Mouse (Mus musculus) R1 (cell line): ENCODE measurements at regions not wholly inside any gene's neighbourhood (a gene's known extent, or its start where the extent isn't known, plus 50 kb on each side); places are given as distances from the start of the nearest gene placed in this dataset.

Experiments
- DNase-seq: peaks from one replicate; pipeline ENCODE4 v3.0.0-alpha.2; 2018; ENCODE audit warnings: low read depth, low spot score

DNA sequence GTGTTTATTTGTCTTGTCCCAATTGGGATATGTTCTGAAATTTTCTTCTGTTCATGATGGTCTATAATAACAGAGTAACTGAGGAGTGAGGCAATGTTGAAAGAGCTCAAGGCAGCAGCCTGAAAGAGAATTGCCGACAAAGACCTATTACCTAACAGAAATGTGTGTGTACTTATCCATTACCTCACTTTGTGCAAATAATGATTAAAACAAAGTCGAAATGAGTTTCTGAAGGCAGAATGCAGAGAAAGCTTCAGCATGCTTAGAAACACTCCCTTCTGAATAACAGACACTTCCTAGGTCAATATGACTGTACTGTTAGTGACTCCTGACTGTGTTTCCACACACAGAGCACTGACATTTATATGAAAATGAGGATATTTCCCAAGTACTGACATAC is 63.0 kb downstream of the Kbtbd8 start:
- no peak for DNase-seq

DNA sequence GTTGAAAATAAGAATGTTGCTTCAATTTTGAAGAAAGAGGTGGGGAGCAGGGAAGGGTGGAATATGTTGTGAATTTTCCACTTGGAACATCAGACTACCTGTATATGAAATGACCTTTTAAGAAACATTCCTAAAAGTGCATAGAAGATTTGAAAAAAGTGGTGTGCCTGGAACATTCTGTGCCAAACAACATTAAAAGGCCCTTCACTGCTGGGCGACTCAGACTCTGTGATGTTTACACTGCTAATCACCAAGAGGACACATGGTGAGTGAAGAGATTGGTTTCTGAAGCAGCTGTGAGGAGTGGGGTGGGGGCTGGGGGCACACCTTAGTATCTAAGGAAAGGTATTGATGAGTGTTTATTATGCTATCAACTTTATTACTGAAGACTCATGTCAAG is 65.2 kb downstream of the Kbtbd8 start:
- no peak for DNase-seq

DNA sequence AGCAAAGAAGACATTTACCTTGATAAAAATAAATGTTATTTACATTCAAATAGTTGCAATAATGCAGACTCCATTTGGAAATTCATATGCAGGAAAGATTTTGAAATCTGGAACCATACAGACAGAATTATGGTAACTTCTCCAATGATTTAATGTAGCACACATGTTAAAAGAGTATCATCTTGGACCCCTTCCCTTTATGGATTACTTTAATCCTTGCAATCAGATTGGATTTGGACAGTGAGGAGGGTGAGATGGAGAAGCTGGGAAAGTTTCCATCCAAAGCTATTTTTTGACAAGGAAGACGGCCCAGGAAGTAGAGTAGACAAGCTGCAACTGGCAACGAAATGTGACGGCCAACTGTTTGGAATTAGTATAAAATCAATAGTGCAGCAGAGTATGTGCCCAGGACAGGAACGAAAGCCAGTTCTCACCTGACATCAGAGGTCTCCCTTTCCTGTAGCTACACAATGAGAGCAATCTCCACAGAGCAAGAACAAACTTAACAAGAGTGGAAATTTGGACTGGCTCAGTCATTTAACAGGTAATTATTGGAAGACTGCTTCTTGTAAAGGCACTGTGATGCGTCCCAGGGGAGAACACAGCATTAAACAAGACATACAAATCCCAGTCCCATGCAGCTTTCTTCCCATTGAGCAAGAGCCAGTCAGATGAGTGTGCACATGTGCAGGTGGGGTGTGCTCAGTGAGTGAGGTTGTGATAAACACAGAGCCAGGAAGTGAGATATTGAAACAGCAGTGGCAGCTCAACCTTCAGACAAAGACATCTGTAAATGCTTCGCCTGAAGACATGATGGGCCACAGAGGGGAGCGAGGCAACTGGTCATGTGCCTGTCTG is 68.3 kb downstream of the Kbtbd8 start:
- DNase-seq = no peak

- DNase-seq = no peak
Observed at GRCm38 (mm10) chr6:95196631-95197030, 79.6 kb downstream of the Kbtbd8 start.

GRCm38 (mm10) chr6:95198611-95199010 is 81.6 kb downstream of the Kbtbd8 start:
- no peak for DNase-seq

- no peak for DNase-seq
Observed at GRCm38 (mm10) chr6:95202291-95202790, 85.3 kb downstream of the Kbtbd8 start.

GRCm38 (mm10) chr6:95202978-95203377 is 85.9 kb downstream of the Kbtbd8 start:
- no peak for DNase-seq

GRCm38 (mm10) chr6:95204231-95204630 is 87.2 kb downstream of the Kbtbd8 start:
- DNase-seq = no peak

DNA sequence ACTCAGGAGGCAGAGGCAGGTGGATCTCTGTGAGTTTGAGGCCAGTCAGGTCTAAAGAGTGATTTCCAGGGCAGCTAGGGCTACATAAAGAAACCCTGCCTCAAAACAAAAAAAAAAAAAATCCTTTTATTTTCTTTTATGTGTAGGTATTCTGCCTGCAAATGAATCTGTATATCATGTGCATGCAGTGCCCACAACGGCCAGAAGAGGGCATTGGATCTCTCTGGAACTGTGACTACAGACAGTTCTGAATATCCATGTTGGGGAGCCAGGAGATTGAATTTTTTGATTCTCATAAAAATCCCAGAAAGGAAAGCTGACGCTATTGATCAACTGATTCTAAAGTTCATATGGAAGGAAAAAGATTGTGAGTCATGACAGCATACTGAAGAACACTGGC is 90.0 kb downstream of the Kbtbd8 start:
- peak; percentile 46 for DNase-seq

DNA sequence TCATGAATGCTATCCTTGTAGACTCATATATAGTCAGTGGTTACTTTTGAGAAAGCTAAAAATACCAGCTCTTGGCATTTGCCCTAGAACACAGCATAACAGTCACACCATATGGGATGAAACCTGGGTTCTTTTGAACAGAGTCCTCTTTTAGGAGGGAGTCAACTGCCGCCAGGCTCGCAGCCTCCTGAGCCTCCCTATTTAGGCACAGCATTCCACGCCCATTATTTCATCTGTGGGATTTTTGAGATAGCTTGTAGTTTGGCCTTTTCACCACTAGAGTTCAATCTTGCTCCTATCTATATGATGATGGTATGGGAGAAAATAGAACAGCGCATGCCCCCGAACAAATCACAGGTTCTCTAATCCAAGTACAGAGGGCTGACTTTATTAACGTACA is 100.4 kb downstream of the Kbtbd8 start:
- peak; percentile 83 for DNase-seq

- DNase-seq = no peak
Observed at GRCm38 (mm10) chr6:95218830-95219229, 101.8 kb downstream of the Kbtbd8 start.

- DNase-seq = peak; percentile 84
Observed at GRCm38 (mm10) chr6:95223537-95223936, 98.4 kb upstream of the Gm10234 start.

DNA sequence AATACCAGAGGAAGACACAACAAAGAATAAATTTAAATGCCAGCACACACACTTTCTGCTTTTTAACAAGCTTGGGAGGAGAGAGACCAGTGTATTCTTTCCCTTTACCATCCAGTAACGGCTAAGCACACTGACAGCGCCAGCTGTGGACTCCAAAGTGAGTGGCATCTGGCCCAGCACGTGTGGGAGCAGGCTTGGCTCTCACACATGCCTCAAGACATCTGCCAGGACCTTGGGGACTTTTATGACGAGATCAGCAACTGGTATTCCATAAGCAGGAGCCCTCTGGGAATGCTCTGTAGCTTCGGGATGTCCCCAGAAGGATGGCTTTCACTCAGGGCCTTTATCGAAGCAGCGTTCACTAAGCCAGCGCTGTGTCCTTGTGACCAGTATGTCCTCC is 92.0 kb upstream of the Gm10234 start:
- no peak for DNase-seq

GRCm38 (mm10) chr6:95234712-95235111 is 87.2 kb upstream of the Gm10234 start:
- no peak for DNase-seq

DNA sequence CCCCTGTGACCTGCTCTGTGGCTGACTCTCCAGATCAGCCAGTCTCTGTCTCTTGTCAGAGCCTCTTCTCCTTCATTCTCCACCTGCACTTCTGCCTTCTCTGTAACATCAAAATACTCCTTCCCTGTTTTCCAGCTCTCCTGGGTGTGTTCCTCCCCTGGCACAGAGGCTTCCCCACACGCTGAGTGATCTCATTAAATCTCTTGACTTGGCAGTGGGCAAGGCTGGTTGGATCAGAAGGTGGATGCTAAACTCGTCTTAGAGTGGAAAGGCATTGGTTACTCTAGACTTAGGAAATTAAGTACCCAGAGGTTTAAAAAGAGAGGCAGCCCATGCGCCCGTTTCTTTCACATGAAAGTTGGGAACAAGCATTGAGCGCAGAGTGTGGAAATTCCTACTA is 78.3 kb upstream of the Gm10234 start:
- DNase-seq = no peak

GRCm38 (mm10) chr6:95244911-95245310 is 77.0 kb upstream of the Gm10234 start:
- DNase-seq = no peak

- no peak for DNase-seq
Observed at GRCm38 (mm10) chr6:95256303-95256702, 65.6 kb upstream of the Gm10234 start.

GRCm38 (mm10) chr6:95261001-95261400 is 60.9 kb upstream of the Gm10234 start:
- DNase-seq = no peak

DNA sequence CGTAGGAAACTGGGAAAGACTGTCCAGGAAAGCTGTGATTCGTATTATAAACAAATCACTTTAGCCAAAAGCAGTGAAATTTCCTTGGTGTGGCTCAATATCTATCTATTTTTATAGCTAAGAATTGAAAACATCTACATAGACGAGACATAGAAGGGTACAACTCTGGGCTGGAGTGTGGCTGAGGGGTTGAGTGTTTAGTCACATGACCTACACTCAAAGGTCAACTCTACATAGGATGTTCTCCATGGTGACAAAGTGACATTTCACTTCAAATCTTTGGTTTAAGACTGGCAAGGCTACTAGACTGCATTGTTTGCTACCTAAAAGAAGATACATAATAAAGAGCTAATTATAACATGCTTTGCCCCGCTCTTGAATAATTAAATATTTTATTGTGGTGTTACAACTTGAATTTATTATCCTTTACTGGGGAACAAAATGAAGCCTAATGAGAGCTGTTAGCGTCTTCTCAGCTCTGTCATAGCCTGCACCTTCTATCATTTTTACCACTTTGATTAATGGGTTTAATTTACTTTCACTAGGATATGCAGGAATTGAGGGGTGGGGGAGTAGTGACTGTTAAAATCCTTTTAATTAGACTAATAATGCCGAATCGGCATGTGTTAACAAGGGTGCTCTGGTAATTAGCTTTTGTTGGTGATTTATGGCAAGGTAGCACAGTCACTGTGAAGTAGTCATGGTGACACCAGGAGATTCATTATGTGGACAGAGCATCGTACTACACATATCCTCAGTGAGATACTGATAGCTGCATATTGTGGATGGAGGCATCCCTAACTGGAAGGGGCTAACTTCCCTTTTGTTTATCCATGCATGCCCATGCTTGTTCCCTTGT is 57.7 kb upstream of the Gm10234 start:
- no peak for DNase-seq

- no peak for DNase-seq
Observed at GRCm38 (mm10) chr6:95269524-95269923, 52.4 kb upstream of the Gm10234 start.
